Mouse (Mus musculus): ENCODE measurements at regions not wholly inside any gene's neighbourhood (a gene's known extent, or its start where the extent isn't known, plus 50 kb on each side); places are given as distances from the start of the nearest gene placed in this dataset.

- H3K36me3 ChIP-seq, result no peaks in the 10 kb centered on the region
- no peak overlapping the region for H3K4me3 ChIP-seq
- no peak overlapping the region for H3K9ac ChIP-seq (replicated peaks)
- H3K9me3 ChIP-seq, result no peaks in the 10 kb centered on the region
- H3K4me1 ChIP-seq, result no peaks in the 10 kb centered on the region
- ATAC-seq (replicated peaks), result 0 out of 2 replicates have a peak, but pooled peaks have one; percentile 30
- 39% methylated on average over 8 of the region's 8 CpGs for WGBS
- H3K27ac ChIP-seq (replicated peaks), result no peak overlapping the region
- H3K4me2 ChIP-seq (replicated peaks), result no peak overlapping the region
- no peaks in the 10 kb centered on the region for H3K27me3 ChIP-seq
These were observed 177.9 kb downstream of the Thbs2 start for GRCm38 (mm10) chr17:14516097-14516496.

GRCm38 (mm10) chr17:14513454-14513853 is 180.6 kb downstream of the Thbs2 start:
- no peak for ATAC-seq (replicated peaks)
- 85% methylated on average over 4 of the region's 4 CpGs for WGBS
- no peak overlapping the region for H3K9ac ChIP-seq (replicated peaks)
- H3K4me1 ChIP-seq, result no peaks in the 10 kb centered on the region
- H3K36me3 ChIP-seq, result no peaks in the 10 kb centered on the region
- no peak overlapping the region for H3K27ac ChIP-seq (replicated peaks)
- no peak overlapping the region for H3K4me3 ChIP-seq
- no peaks in the 10 kb centered on the region for H3K27me3 ChIP-seq
- H3K9me3 ChIP-seq, result no peaks in the 10 kb centered on the region
- no peak overlapping the region for H3K4me2 ChIP-seq (replicated peaks)

GRCm38 (mm10) chr17:14510486-14510885 is 183.5 kb downstream of the Thbs2 start:
- 66% methylated on average over 6 of the region's 6 CpGs for WGBS
- ATAC-seq (replicated peaks), result no peak
- Histone ChIP-seq H3K27me3 (no peaks in the 10 kb centered on the region), H3K4me1 (no peaks in the 10 kb centered on the region), H3K9ac (replicated peaks) (no peak overlapping the region), H3K27ac (replicated peaks) (no peak overlapping the region), H3K4me3 (no peak overlapping the region), H3K36me3 (no peaks in the 10 kb centered on the region), H3K9me3 (no peaks in the 10 kb centered on the region), H3K4me2 (replicated peaks) (no peak overlapping the region)

- Histone ChIP-seq H3K4me1 (no peaks in the 10 kb centered on the region), H3K9me3 (no peaks in the 10 kb centered on the region), H3K27me3 (no peaks in the 10 kb centered on the region), H3K27ac (replicated peaks) (no peak overlapping the region), H3K4me2 (replicated peaks) (no peak overlapping the region), H3K9ac (replicated peaks) (no peak overlapping the region), H3K36me3 (no peaks in the 10 kb centered on the region), H3K4me3 (no peak overlapping the region)
- no peak for ATAC-seq (replicated peaks)
- 88% methylated on average over 3 of the region's 3 CpGs for WGBS
These were observed 186.9 kb downstream of the Thbs2 start for GRCm38 (mm10) chr17:14507111-14507510.

GRCm38 (mm10) chr17:14506123-14506522 is 187.9 kb downstream of the Thbs2 start:
- H3K27me3 ChIP-seq, result no peaks in the 10 kb centered on the region
- no peaks in the 10 kb centered on the region for H3K9me3 ChIP-seq
- ATAC-seq (replicated peaks), result no peak
- H3K4me2 ChIP-seq (replicated peaks), result no peak overlapping the region
- no peak overlapping the region for H3K9ac ChIP-seq (replicated peaks)
- no peak overlapping the region for H3K27ac ChIP-seq (replicated peaks)
- no peaks in the 10 kb centered on the region for H3K4me1 ChIP-seq
- no peaks in the 10 kb centered on the region for H3K36me3 ChIP-seq
- no peak overlapping the region for H3K4me3 ChIP-seq

- Histone ChIP-seq H3K4me2 (replicated peaks) (no peak overlapping the region), H3K4me3 (no peak overlapping the region), H3K9ac (replicated peaks) (no peak overlapping the region), H3K27ac (replicated peaks) (no peak overlapping the region), H3K9me3 (no peaks in the 10 kb centered on the region), H3K27me3 (no peaks in the 10 kb centered on the region), H3K36me3 (no peaks in the 10 kb centered on the region), H3K4me1 (no peaks in the 10 kb centered on the region)
- no peak for ATAC-seq (replicated peaks)
- 83% methylated on average over 4 of the region's 4 CpGs for WGBS
These were observed 188.6 kb downstream of the Thbs2 start for GRCm38 (mm10) chr17:14505415-14505814.

GRCm38 (mm10) chr17:14503670-14504069 is 190.4 kb downstream of the Thbs2 start:
- WGBS, result 86% methylated on average over 1 of the region's 1 CpGs
- Histone ChIP-seq H3K27me3 (no peaks in the 10 kb centered on the region), H3K36me3 (no peaks in the 10 kb centered on the region), H3K27ac (replicated peaks) (no peak overlapping the region), H3K4me2 (replicated peaks) (no peak overlapping the region), H3K9ac (replicated peaks) (no peak overlapping the region), H3K4me1 (no peaks in the 10 kb centered on the region), H3K4me3 (no peak overlapping the region), H3K9me3 (no peaks in the 10 kb centered on the region)
- no peak for ATAC-seq (replicated peaks)

- Histone ChIP-seq H3K4me1 (no peaks in the 10 kb centered on the region), H3K9me3 (no peaks in the 10 kb centered on the region), H3K4me3 (no peak overlapping the region)
These were observed 192.7 kb downstream of the Thbs2 start for GRCm38 (mm10) chr17:14501341-14501740.

GRCm38 (mm10) chr17:14497086-14497485 is 196.9 kb downstream of the Thbs2 start:
- Histone ChIP-seq H3K36me3 (no peaks in the 10 kb centered on the region), H3K9ac (replicated peaks) (no peak overlapping the region), H3K4me3 (no peak overlapping the region), H3K4me2 (replicated peaks) (no peak overlapping the region), H3K9me3 (no peaks in the 10 kb centered on the region), H3K27me3 (no peaks in the 10 kb centered on the region), H3K4me1 (no peaks in the 10 kb centered on the region), H3K27ac (replicated peaks) (no peak overlapping the region)
- no peak for ATAC-seq (replicated peaks)
- WGBS, result 86% methylated on average over 15 of the region's 15 CpGs

More at GRCm38 (mm10) chr17:14501341-14501740, 192.7 kb downstream of the Thbs2 start:
- no peak overlapping the region for H3K9ac ChIP-seq (replicated peaks)
- no peak overlapping the region for H3K27ac ChIP-seq (replicated peaks)
- WGBS, result 83% methylated on average over 2 of the region's 2 CpGs
- no peaks in the 10 kb centered on the region for H3K36me3 ChIP-seq
- no peak for ATAC-seq (replicated peaks)
- H3K4me2 ChIP-seq (replicated peaks), result no peak overlapping the region
- H3K27me3 ChIP-seq, result no peaks in the 10 kb centered on the region

- Histone ChIP-seq H3K4me3 (no peak overlapping the region), H3K9me3 (no peaks in the 10 kb centered on the region), H3K36me3 (no peaks in the 10 kb centered on the region), H3K4me2 (replicated peaks) (no peak overlapping the region), H3K27ac (replicated peaks) (no peak overlapping the region), H3K9ac (replicated peaks) (no peak overlapping the region), H3K27me3 (no peaks in the 10 kb centered on the region), H3K4me1 (no peaks in the 10 kb centered on the region)
- WGBS, result 84% methylated on average over 8 of the region's 8 CpGs
- no peak for ATAC-seq (replicated peaks)
These were observed 200.2 kb downstream of the Thbs2 start for GRCm38 (mm10) chr17:14493751-14494320.

GRCm38 (mm10) chr17:14492936-14493335 is 201.1 kb downstream of the Thbs2 start:
- Histone ChIP-seq H3K4me2 (replicated peaks) (no peak overlapping the region), H3K27me3 (no peaks in the 10 kb centered on the region), H3K36me3 (no peaks in the 10 kb centered on the region), H3K4me3 (no peak overlapping the region), H3K9ac (replicated peaks) (no peak overlapping the region), H3K27ac (replicated peaks) (no peak overlapping the region), H3K4me1 (no peaks in the 10 kb centered on the region), H3K9me3 (no peaks in the 10 kb centered on the region)
- 81% methylated on average over 10 of the region's 10 CpGs for WGBS
- no peak for ATAC-seq (replicated peaks)

- H3K4me1 ChIP-seq, result no peaks in the 10 kb centered on the region
- H3K36me3 ChIP-seq, result no peaks in the 10 kb centered on the region
- 61% methylated on average over 6 of the region's 6 CpGs for WGBS
- no peak overlapping the region for H3K27ac ChIP-seq (replicated peaks)
- H3K4me3 ChIP-seq, result no peak overlapping the region
- no peaks in the 10 kb centered on the region for H3K27me3 ChIP-seq
- H3K9me3 ChIP-seq, result no peaks in the 10 kb centered on the region
- H3K9ac ChIP-seq (replicated peaks), result no peak overlapping the region
- no peak for ATAC-seq (replicated peaks)
- H3K4me2 ChIP-seq (replicated peaks), result no peak overlapping the region
These were observed 202.4 kb downstream of the Smoc2 start for GRCm38 (mm10) chr17:14481746-14482145.

- no peak for ATAC-seq (replicated peaks)
- H3K36me3 ChIP-seq, result no peaks in the 10 kb centered on the region
These were observed 199.7 kb downstream of the Smoc2 start for GRCm38 (mm10) chr17:14478938-14479505.

More at GRCm38 (mm10) chr17:14478938-14479505, 199.7 kb downstream of the Smoc2 start:
- Histone ChIP-seq H3K27ac (replicated peaks) (no peak overlapping the region), H3K4me2 (replicated peaks) (no peak overlapping the region), H3K9me3 (no peaks in the 10 kb centered on the region), H3K27me3 (no peaks in the 10 kb centered on the region), H3K4me3 (no peak overlapping the region), H3K9ac (replicated peaks) (no peak overlapping the region), H3K4me1 (peaks cover 3% of the 10 kb centered on the region; the same call in 1 of the 2 replicates)
- WGBS, result 94% methylated on average over 10 of the region's 10 CpGs

Measured in forebrain, embryonic 15.5 days (tissue).